Mouse (Mus musculus): Measurements from ENCODE around the gene Vti1b. TPM values are rescaled to one million over a fixed set of nuclear protein-coding genes. Genes with fewer than 3 reads are reported as not detected.

Gene Vti1b
- polyA plus RNA-seq (2014; fragmentation: Illumina TruSeq; extraction: RNeasy Lipid Tissue Mini Kit (QIAGEN cat#74804); ENCODE audit: low read depth, low replicate concordance): 119 TPM

GRCm38 (mm10) chr12:79172019-79172941 is at the start of gene Vti1b:
Gene Vti1b, minus strand, starts transcription at chr12:79172667.

GRCm38 (mm10) chr12:79208703-79209464 is 36.4 kb upstream of the Vti1b start, which contains the start of gene Rdh12:
Gene Rdh12, plus strand, starts transcription at chr12:79208914.

GRCm38 (mm10) chr12:79192193-79192592 is 19.7 kb upstream of the Vti1b start, which contains the start of gene Rdh11:
Gene Rdh11, minus strand, starts transcription at chr12:79192293.

GRCm38 (mm10) chr12:79130299-79131177 is 41.9 kb downstream of the Vti1b start, which contains the start of gene Arg2:
Gene Arg2, plus strand, starts transcription at chr12:79130777.

Other genes with a start within 250 kb of the Vti1b start
- 2.8 TPM for gene Tmem229b, start 165.0 kb downstream of the Vti1b start, polyA plus RNA-seq (2014; fragmentation: Illumina TruSeq; extraction: RNeasy Lipid Tissue Mini Kit (QIAGEN cat#74804); ENCODE audit: low read depth, low replicate concordance)
- gene Plekhh1, start 143.5 kb downstream of the Vti1b start, polyA plus RNA-seq (2014; fragmentation: Illumina TruSeq; extraction: RNeasy Lipid Tissue Mini Kit (QIAGEN cat#74804); ENCODE audit: low read depth, low replicate concordance): 85.3 TPM
- gene Pigh, start 83.0 kb downstream of the Vti1b start, polyA plus RNA-seq (2014; fragmentation: Illumina TruSeq; extraction: RNeasy Lipid Tissue Mini Kit (QIAGEN cat#74804); ENCODE audit: low read depth, low replicate concordance): 35.0 TPM
- gene Arg2, start 41.9 kb downstream of the Vti1b start, polyA plus RNA-seq (2014; fragmentation: Illumina TruSeq; extraction: RNeasy Lipid Tissue Mini Kit (QIAGEN cat#74804); ENCODE audit: low read depth, low replicate concordance): 6.5 TPM
- 30.6 TPM for gene Rdh11, start 19.6 kb upstream of the Vti1b start, polyA plus RNA-seq (2014; fragmentation: Illumina TruSeq; extraction: RNeasy Lipid Tissue Mini Kit (QIAGEN cat#74804); ENCODE audit: low read depth, low replicate concordance)
- 0.98 TPM for gene Rdh12, start 36.2 kb upstream of the Vti1b start, polyA plus RNA-seq (2014; fragmentation: Illumina TruSeq; extraction: RNeasy Lipid Tissue Mini Kit (QIAGEN cat#74804); ENCODE audit: low read depth, low replicate concordance)
- 9.4 TPM for gene Zfyve26, start 123.6 kb upstream of the Vti1b start, polyA plus RNA-seq (2014; fragmentation: Illumina TruSeq; extraction: RNeasy Lipid Tissue Mini Kit (QIAGEN cat#74804); ENCODE audit: low read depth, low replicate concordance)
- gene Rad51b, start 124.6 kb upstream of the Vti1b start, polyA plus RNA-seq (2014; fragmentation: Illumina TruSeq; extraction: RNeasy Lipid Tissue Mini Kit (QIAGEN cat#74804); ENCODE audit: low read depth, low replicate concordance): 0.91 TPM

Data from sigmoid colon, adult 10 weeks (tissue).